Mouse (Mus musculus) embryo, embryonic 9.5 days (tissue): ENCODE data around the gene Ubn1.

Experiments used
- DNase-seq: peaks from one replicate; pipeline ENCODE4 v3.0.0-alpha.2; 2017; ENCODE audit errors: extremely low spot score

The Ubn1 gene

DNA sequence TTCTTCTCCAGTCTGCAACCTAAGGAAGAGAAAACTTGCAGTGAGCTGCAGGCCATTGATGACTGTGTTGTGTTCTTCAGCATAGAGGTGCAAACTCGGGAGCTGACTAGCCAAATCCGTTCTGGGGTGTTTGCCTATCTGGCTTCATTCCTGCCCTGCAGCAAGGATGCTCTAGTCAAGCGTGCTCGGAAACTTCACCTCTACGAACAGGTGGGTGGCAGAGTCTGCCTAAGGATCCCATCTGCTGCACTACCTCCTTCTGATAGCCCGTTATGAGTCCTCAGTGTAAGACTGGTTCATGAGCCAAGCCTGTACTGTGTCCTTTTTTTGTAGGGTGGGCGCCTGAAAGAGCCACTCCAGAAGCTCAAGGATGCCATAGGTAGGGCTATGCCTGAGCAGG, 22.1 kb downstream of the Ubn1 start:
- DNase-seq: no peak

GRCm38 (mm10) chr16:5074341-5074740, 24.5 kb downstream of the Ubn1 start:
- DNase-seq: no peak

DNA sequence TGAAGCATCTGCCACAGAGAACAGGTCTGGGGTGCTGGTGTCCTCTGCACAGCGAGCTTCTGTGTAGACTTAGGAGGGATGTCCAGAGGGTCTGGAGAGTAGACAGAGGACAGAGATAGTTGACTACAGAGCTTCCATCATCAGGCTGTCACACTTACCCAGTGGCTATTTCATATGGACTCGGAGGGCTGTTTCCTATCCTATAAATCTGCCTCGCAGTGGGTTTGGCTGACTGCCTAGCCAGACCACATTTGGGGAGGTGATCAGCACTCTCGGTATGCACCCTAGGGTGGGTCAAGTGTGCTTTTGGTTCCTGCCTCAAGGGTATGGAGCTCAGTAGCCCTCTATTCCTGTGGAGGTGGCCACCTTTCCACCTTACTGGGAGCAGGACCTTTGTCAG, 35.3 kb downstream of the Ubn1 start:
- no peak for DNase-seq

DNA sequence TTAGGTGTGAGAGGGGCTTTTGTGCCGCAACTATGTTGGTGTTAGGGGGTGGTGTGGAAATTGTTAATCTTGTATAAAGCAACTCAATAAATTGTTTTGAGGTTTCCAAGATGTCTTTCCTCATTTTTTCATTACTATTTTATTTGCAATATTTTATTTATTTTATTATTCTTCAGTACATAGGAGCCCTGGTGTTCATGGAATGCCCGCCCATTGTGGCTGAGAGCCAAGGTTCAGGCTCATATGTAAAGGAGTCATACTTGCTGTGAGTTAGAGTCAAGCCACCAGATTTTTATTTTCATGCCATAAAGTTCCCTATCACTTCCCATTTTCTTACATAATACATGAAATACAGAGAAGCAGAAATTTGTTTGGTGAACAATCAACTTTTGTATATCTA, 36.3 kb downstream of the Ubn1 start:
- no peak for DNase-seq

- DNase-seq: no peak
These were observed 39.2 kb downstream of the Ubn1 start for GRCm38 (mm10) chr16:5089021-5089420.

DNA sequence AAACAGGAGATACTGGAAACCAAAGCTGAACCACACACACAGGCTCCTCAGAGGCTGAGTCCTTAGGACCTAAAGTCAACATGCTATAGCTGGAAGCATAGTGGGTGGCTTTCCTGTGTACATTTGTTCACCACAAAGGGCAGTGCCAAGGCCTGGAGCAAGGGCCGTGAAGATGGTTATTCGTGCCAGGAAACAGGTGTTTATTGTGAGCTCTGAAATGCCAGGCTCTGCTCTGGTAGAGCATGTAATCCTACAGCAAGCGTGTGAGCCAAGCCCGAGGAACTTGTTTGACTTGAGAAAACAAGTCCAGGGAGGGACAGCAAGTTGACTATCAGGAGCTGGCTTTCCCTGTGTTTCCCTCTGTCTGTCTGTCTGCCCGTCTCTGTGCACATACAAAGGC, 43.4 kb downstream of the Ubn1 start:
- DNase-seq: no peak

GRCm38 (mm10) chr16:5096504-5096903, 46.6 kb downstream of the Ubn1 start:
- DNase-seq: no peak

DNA sequence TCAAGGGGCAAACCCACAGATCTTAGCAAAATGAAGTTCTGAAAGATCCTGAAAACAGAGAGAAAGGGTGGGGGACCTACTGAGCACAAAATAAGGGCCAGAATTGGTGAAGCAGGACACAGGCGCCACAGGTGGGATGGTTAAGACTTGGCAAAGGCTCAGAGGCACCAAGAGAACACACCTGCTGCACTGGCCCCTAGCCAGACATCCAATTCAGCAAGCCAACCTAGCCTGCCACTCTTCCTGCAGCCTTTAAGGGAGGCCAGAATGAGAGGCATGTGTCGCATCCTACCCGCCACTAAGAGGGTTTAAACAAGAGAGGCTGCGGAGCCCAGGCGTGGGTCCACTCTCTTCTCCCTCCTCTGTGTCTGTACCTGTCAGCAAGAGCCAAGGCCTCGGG, 51.1 kb downstream of the Ubn1 start:
- DNase-seq: no peak

- DNase-seq: no peak
These were observed 60.0 kb downstream of the Ubn1 start for GRCm38 (mm10) chr16:5109877-5110276.

DNA sequence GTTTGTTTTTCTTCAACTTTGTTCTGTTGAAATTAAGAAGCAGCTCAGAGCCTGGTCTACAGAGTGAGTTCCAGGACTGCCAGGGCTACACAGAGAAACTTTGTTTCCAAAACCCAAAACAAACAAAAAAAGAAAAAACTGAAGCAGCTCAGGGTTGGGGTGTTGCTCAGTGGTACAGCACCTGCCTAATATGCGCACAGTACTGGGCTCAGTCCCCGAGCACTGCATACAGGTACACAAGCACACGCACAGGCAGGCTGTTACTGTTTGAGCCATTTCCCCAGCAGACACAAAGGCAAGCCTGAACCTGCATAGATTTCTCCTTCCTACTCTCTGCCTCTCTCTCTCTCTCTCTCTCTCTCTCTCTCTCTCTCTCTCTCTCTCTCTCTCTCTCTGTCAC, 61.2 kb downstream of the Ubn1 start:
- DNase-seq: no peak

DNA sequence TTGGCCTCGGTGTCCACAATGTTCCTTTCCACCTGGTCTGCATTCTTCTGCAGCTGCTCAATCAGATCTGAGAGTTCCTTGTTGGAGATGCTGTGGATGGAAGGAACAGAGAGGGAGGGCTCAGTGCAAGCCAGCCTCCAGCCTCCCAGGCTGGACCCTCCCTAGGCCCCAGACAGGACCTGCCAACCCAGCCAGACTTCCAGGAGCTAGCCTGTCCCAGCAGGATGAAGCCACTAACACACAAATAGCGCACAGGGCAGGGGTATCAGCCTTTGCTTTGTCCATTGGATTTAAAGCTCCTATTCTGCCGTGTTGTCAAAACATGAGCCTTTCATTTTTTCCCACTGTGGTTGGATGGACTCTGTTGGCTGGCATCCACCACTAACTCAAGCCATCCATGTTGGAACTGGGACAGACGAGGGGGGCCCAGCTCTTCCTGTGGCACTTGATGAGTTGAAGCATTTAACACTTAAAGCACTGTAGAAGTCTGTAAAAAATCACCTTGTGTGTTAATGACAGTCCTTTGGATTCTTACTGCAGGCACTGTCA, 63.2 kb downstream of the Ubn1 start:
- no peak for DNase-seq

DNA sequence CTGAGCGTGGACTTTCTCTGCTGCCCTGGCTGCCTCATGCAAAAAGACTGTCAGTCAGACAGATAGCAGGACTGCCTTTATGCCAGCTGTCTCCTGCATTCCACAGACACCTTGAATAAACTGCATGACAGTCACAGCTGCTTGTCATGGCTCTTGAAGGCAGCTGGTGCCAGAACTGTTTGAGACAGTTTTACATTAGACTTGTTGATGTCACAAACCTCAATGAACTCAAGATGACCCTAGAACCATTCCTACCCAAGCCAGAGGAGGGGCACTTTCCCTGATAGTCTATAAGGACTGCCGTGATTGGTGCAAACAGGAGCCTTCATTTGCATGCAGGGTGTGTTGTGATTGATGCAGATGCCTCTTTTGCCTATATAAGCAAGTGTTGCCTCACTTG, 63.7 kb downstream of the Ubn1 start:
- no peak for DNase-seq

GRCm38 (mm10) chr16:5119385-5119784, 69.5 kb downstream of the Ubn1 start:
- DNase-seq: no peak

GRCm38 (mm10) chr16:5119845-5120244, 70.0 kb downstream of the Ubn1 start:
- DNase-seq: no peak

DNA sequence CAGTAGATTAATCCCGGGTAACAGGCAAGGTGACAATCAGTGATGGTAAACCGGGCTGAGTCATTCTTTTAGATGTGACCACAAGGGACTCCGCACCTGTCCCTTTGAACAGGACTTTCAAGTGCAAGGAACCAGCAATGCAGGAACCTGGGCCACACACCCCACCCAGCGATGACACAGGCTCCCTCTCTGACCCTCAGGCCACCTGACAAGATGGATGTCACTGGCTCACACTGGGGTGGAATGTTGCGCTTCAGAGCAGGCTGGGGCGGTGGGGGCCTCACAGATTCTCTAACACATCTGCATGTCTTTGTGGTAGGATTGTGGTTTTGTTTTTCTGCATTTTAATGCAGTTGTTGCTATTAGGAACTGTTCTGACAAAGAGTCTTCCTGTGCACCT, 73.6 kb downstream of the Ubn1 start:
- no peak for DNase-seq

DNA sequence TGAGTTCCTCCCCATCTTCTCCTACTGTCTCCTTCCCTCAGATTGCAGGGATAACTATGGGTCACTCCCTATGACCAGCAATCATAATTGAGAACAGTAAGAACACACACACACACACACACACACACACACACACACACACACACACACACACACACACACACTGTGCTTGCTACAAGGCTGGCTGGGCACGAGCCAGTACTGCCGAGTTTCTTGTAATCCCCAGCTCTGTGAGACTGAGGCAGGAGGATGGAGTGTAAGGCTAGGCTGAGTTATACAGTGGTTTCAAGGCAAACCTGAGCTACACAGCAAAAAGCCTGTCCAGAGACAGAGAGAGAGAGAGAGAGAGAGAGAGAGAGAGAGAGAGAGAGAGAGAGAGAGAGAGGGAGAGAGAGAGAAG, 80.3 kb downstream of the Ubn1 start:
- DNase-seq: no peak

- DNase-seq: no peak
These were observed 80.9 kb downstream of the Ubn1 start for GRCm38 (mm10) chr16:5130766-5131165.

DNA sequence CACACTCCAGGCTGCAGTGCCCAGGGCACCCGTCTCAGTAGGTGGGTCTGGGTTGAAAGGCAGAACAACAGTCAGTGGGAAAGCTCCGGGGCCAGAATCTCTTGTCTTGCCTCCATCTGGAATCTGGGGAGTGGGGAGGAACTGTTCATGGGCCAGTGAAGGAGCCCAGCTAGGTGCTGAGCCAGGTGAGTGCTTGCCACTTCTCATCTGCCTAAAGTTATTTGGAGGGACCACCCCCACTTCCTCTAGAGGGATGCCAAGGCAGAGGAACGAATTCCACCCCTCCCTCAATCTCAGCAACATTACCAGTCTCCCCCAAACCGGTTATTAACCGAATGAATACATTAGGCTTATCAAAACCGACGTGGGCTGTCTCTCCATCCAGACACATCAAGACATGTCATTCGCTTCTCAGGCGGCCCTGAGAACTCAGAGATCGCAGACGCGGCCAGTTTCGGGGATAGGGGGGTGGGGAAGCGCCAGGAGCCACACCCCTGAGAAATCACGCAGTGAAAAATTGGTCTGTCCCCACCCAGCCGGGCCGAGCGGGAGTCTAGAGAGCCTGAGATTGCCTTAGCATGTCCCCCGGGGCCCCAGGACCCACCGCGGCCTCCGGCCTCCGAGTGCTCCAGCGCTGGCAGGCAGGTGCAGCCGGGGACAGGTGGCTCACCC, 81.5 kb downstream of the Ubn1 start:
- no peak for DNase-seq

GRCm38 (mm10) chr16:5132401-5132801, 82.5 kb downstream of the Ubn1 start, which contains the start of gene Ppl:
Ppl (minus strand) TSS chr16:5132421.
- DNase-seq: peak; percentile 35

DNA sequence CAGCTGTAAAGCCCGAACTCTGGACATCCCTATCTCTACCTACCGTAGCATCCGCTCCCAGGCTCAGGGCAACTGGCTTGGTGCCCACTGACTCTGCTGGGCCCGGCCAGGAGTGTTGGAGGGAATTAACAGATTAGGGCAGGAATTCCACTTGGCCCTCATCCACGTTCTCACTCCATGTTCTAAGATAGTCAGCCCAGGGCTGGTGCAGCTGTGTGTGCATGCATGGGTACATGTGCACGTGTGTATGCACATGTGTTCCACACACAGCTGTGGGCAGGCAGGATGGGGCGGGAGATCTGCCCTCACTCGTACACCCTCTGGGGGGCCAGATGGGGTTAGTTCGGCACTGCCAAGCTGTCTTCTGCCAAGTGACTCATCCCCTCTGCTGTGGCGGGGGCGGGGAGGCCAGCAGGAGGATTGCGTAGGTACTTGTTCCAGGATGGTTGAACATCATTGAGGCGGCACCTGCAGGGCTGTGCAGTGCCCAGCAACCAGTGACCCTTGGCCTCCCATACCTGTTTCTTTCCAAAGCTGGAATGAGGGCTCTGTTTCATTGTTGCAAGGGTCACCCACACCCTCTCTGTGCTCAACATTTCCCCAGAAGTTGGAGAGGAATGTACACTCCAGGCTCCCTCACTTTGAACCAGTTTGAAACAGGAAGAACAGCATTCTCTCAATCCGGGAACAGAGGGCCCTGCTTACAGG, 84.9 kb downstream of the Ubn1 start:
- DNase-seq: no peak

DNA sequence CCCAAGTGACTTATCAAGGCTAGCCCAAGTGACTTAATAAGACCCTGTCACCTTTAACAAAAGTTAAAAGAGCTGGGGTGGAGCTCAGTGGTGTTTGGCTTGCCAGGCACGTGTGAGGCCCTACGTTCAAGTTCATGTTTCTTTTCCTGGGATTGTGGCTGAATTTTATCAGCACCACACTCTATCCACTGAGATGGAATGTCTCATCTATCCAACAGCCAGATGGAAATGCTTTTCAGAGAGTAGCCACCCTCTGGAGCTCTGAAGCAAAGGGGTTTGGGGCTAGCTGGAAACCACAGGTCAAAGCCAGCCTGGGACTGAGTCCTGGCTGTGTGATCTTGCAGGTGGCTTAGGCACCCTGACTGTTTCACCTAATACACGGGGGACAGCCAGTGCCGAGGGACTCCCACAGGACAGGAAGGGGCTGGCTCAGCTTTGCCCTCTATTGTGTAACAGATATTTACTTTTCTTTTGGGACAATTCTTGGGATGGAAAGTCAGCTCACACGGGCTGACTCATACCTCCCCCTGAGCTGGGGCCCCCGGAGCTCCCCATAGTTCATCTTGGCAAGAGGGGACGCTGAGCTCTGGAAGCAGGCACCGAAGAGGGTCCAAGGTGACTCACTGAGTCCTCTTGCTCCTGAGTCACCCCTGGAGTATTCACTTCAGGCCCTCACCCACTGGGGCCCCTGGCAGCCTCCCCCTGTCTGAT, 85.8 kb downstream of the Ubn1 start:
- DNase-seq: no peak
